Mouse (Mus musculus) intestine, embryonic 16.5 days (tissue): ENCODE data around the gene Fhad1. TPM values are rescaled to one million over a fixed set of nuclear protein-coding genes. Genes with fewer than 3 reads are reported as not detected.

ENCODE experiments used
- ATAC-seq: fragments of 200-750 bp; cut with Nextera tagmentation; 2 replicates; pipeline ENCODE4 v1.8.0; 2017; ENCODE audit warnings: moderate TSS enrichment, moderate library complexity
- H3K27ac ChIP-seq: fragments of 300-500 bp; sonication (generic); 2 replicates; pipeline ENCODE4 v1.5.1; 2014; ENCODE audit warnings: mild to moderate bottlenecking, low read length
- H3K27me3 ChIP-seq: fragments of 300-500 bp; sonication (generic); replicated peaks from 2 replicates; pipeline ENCODE4 v1.6.1; 2014; ENCODE audit warnings: low read length, control low read depth, mixed read lengths; ENCODE audit not compliant: control insufficient read depth, insufficient read depth
- H3K36me3 ChIP-seq: fragments of 300-500 bp; sonication (generic); 2 replicates; pipeline ENCODE4 v1.6.1; 2014; ENCODE audit warnings: low read length, control low read depth; ENCODE audit not compliant: control insufficient read depth, insufficient read depth
- H3K4me1 ChIP-seq: fragments of 300-500 bp; sonication (generic); 2 replicates; pipeline ENCODE4 v1.6.1; 2014; ENCODE audit warnings: low read length, control low read depth, mixed read lengths; ENCODE audit not compliant: control insufficient read depth, insufficient read depth
- H3K4me2 ChIP-seq: fragments of 300-500 bp; sonication (generic); 2 replicates; pipeline ENCODE4 v1.6.1; 2014; ENCODE audit warnings: low read depth, low read length, control low read depth
- H3K4me3 ChIP-seq: fragments of 300-500 bp; sonication (generic); 2 replicates; pipeline ENCODE4 v1.5.1; 2014; ENCODE audit warnings: mild to moderate bottlenecking, low read length
- H3K9ac ChIP-seq: fragments of 300-500 bp; sonication (generic); 2 replicates; pipeline ENCODE4 v1.6.1; 2014; ENCODE audit warnings: low read depth, low read length
- H3K9me3 ChIP-seq: fragments of 300-500 bp; sonication (generic); 2 replicates; pipeline ENCODE4 v1.6.1; 2016; ENCODE audit warnings: low read length, control low read depth; ENCODE audit not compliant: control insufficient read depth
- WGBS: fragments of 180-500 bp; shearing (Covaris S2); extraction: QIAGEN DNeasy Blood & Tissue Kit; methylation state at CpG from one replicate; pipeline ENCODE4 v1.1.7; 2014; 5-methylcytosine and 5-hydroxymethylcytosine counted together
- polyA plus RNA-seq: library from polyadenylated mRNA; unstranded; fragments of >200 nt; fragmentation: Nextera tagmentation; extraction: Ambion mirVana; gene quantifications from 2 replicates; pipeline ENCODE4 v1.2.1, GENCODE M21; 2015

Fhad1 gene
- polyA plus RNA-seq, 1 experiment from 2014 or later = 2.3 TPM

GRCm38 (mm10) chr4:141879074-141879473 lies 135.8 kb downstream of the Fhad1 start:
- no peak overlapping the region for H3K27ac ChIP-seq
- no peaks in the 10 kb centered on the region for H3K36me3 ChIP-seq
- H3K9me3 ChIP-seq = no peaks in the 10 kb centered on the region
- H3K4me1 ChIP-seq = peaks cover 21% of the 10 kb centered on the region
- H3K27me3 ChIP-seq = no peaks in the 10 kb centered on the region
- no peak for ATAC-seq
- H3K4me3 ChIP-seq = no peak overlapping the region
- no peak overlapping the region for H3K9ac ChIP-seq
- H3K4me2 ChIP-seq = no peak overlapping the region
- WGBS = 49% methylated on average over 4 of the region's 4 CpGs

- WGBS = 35% methylated on average over 7 of the region's 7 CpGs
- Histone ChIP-seq H3K9me3 (no peaks in the 10 kb centered on the region), H3K4me3 (no peak overlapping the region), H3K4me1 (peaks cover 21% of the 10 kb centered on the region), H3K27me3 (no peaks in the 10 kb centered on the region), H3K27ac (0 out of 2 replicates have a peak overlapping the region, but pooled peaks have one; percentile 25), H3K4me2 (no peak overlapping the region), H3K9ac (no peak overlapping the region), H3K36me3 (no peaks in the 10 kb centered on the region)
- ATAC-seq = peak; percentile 49
Measured at GRCm38 (mm10) chr4:141878621-141879020, 136.3 kb downstream of the Fhad1 start.

GRCm38 (mm10) chr4:141875481-141876108 lies 139.3 kb downstream of the Fhad1 start:
- Histone ChIP-seq H3K9me3 (no peaks in the 10 kb centered on the region), H3K4me3 (peak overlapping the region; percentile 81)
- no peak for ATAC-seq

DNA sequence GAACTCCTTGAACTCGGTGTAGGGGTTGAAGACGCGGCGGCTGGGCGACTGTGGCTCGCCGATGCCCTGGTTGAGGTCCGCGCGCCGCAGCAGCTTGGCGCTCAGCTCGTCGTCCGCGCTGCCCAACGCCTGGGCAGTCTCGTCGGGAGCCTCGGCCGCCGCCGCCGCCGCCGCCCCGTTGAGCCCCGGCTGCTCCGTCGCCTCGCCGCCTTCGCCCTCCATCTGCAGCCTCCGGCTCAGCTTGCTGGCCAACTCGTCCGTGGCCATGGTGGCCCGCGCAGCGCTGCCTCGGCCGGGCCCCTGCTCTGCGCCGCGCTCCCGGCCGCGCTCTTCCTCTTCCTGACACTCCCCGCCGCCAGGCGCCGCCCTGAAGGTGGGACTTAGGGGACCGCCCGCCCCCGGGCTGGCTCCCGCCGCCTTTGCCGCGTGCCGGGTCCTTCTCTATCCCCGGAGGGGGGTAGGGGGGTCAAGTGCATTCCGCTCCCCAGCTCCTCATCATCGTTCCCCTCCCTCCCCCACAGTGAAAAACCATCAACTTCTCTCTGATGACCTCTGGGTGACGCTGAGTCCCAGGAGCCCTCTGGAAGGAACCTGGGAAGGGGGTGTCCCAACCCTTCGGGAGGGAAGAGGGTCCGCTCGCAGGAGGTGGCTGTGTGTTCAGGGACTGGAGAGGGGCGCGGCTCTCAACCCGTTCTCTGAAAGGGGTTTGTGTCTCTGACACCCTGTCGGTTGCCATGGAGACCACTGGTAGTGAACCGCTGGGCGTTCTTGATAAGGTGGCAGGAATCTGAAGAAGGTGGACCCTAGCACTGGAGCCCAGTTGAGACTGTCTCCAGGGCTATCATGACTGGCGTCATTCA lies 140.1 kb downstream of the Fhad1 start, which contains the start of gene Efhd2:
Efhd2 (minus strand) TSS at position 320 of the 860 bp plus-strand sequence.
- peak; percentile 75 for ATAC-seq
- WGBS = under 1% methylated on average over 67 of the region's 73 CpGs

More at GRCm38 (mm10) chr4:141875481-141876108, 139.3 kb downstream of the Fhad1 start:
- no peaks in the 10 kb centered on the region for H3K27me3 ChIP-seq
- H3K4me2 ChIP-seq = peak overlapping the region; percentile 95
- H3K27ac ChIP-seq = no peak overlapping the region
- H3K36me3 ChIP-seq = no peaks in the 10 kb centered on the region
- no peak overlapping the region for H3K9ac ChIP-seq
- WGBS = 20% methylated on average over 8 of the region's 8 CpGs
- H3K4me1 ChIP-seq = peaks cover 36% of the 10 kb centered on the region

DNA sequence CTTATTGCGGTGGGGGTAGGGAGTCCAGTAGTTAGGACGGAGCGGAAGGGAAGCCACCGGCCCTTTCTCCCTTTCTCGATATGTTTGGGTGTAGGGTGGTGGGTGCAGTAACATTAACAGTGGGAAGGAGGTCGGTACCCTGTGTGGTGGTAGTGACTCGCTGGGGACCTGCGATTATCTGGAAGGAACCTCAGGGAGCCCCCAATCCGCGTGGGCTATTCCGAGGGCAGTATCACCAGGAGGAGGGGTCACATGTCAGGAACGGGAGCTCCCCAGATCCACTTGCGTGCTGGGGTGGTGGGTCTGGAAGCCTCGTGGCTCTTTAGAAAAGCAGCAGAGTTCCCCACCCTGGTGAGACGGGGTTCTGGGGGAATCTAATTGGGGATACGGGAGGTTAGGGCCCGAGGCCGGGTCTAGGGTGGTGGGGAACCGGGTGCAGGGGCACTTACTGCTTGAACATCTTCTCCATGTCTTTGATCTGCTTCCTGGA lies 140.7 kb downstream of the Fhad1 start:
- Histone ChIP-seq H3K27me3 (no peaks in the 10 kb centered on the region), H3K36me3 (no peaks in the 10 kb centered on the region), H3K4me2 (peak overlapping the region; percentile 95), H3K4me1 (peaks cover 44% of the 10 kb centered on the region), H3K9ac (peak overlapping the region; percentile 92), H3K27ac (peak overlapping the region; percentile 91), H3K9me3 (no peaks in the 10 kb centered on the region), H3K4me3 (peak overlapping the region; percentile 81)
- 1% methylated on average over 19 of the region's 19 CpGs for WGBS
- ATAC-seq = 0 out of 2 replicates have a peak, but pooled peaks have one; percentile 0

More for the DNA sequence above, 140.1 kb downstream of the Fhad1 start, which contains the start of gene Efhd2:
- Histone ChIP-seq H3K9ac (peak within 1 kb of the TSS; percentile 92), H3K27ac (peak within 1 kb of the TSS; percentile 91), H3K4me2 (peak within 1 kb of the TSS; percentile 95), H3K4me1 (peaks cover 40% of the 10 kb centered on the region), H3K9me3 (no peaks in the 10 kb centered on the region), H3K4me3 (peak within 1 kb of the TSS; percentile 81), H3K36me3 (no peaks in the 10 kb centered on the region), H3K27me3 (no peaks in the 10 kb centered on the region)

GRCm38 (mm10) chr4:141872977-141873376 lies 141.9 kb downstream of the Fhad1 start:
- Histone ChIP-seq H3K4me3 (peak overlapping the region; percentile 81), H3K27me3 (no peaks in the 10 kb centered on the region), H3K9ac (peak overlapping the region; percentile 92), H3K4me1 (peaks cover 51% of the 10 kb centered on the region), H3K9me3 (no peaks in the 10 kb centered on the region), H3K36me3 (no peaks in the 10 kb centered on the region), H3K4me2 (peak overlapping the region; percentile 95), H3K27ac (peak overlapping the region; percentile 91)
- no peak for ATAC-seq
- 61% methylated on average over 9 of the region's 9 CpGs for WGBS

GRCm38 (mm10) chr4:141871909-141872308 lies 143.0 kb downstream of the Fhad1 start:
- 53% methylated on average over 9 of the region's 9 CpGs for WGBS
- no peaks in the 10 kb centered on the region for H3K27me3 ChIP-seq
- peak overlapping the region; percentile 95 for H3K4me2 ChIP-seq
- H3K27ac ChIP-seq = peak overlapping the region; percentile 91
- H3K9ac ChIP-seq = peak overlapping the region; percentile 92
- ATAC-seq = no peak
- no peaks in the 10 kb centered on the region for H3K9me3 ChIP-seq
- H3K4me1 ChIP-seq = peaks cover 62% of the 10 kb centered on the region
- peak overlapping the region; percentile 81 for H3K4me3 ChIP-seq
- no peaks in the 10 kb centered on the region for H3K36me3 ChIP-seq

DNA sequence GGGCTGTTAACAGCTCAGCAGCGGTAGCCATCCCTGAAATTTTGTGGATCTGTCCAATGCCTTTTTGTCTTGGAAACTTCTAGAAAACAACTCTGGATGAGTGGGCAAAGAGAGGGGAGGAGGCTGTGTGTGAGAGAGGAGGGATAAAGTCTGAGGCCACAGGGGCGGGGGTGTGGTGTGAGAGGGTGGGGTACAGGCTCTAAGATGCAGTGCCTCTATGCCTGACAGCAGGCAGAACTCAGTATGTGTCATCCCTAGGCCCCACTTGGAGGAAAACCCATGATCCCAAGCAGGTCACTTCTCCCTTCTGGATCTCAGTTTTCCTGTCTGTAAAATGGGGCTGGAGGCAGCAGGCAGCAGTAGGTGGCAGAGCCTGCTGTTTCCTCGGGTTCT lies 143.6 kb downstream of the Fhad1 start:
- ATAC-seq = peak; percentile 39
- H3K27ac ChIP-seq = peak overlapping the region; percentile 91
- no peaks in the 10 kb centered on the region for H3K27me3 ChIP-seq
- peak overlapping the region; percentile 81 for H3K4me3 ChIP-seq
- WGBS = 85% methylated on average over 3 of the region's 3 CpGs
- H3K9ac ChIP-seq = peak overlapping the region; percentile 92
- H3K36me3 ChIP-seq = no peaks in the 10 kb centered on the region
- H3K4me2 ChIP-seq = peak overlapping the region; percentile 95
- H3K4me1 ChIP-seq = peaks cover 68% of the 10 kb centered on the region
- H3K9me3 ChIP-seq = no peaks in the 10 kb centered on the region

- WGBS = 59% methylated on average over 11 of the region's 11 CpGs
- peak overlapping the region; percentile 92 for H3K9ac ChIP-seq
Measured at GRCm38 (mm10) chr4:141870666-141871332, 144.1 kb downstream of the Fhad1 start.

More at GRCm38 (mm10) chr4:141870666-141871332, 144.1 kb downstream of the Fhad1 start:
- Histone ChIP-seq H3K4me3 (no peak overlapping the region), H3K9me3 (no peaks in the 10 kb centered on the region), H3K27me3 (no peaks in the 10 kb centered on the region), H3K4me1 (peaks cover 70% of the 10 kb centered on the region), H3K27ac (peak overlapping the region; percentile 91), H3K36me3 (no peaks in the 10 kb centered on the region), H3K4me2 (peak overlapping the region; percentile 95)
- peak; percentile 73 for ATAC-seq
